Mouse (Mus musculus): Measurements from ENCODE around the gene Gm20812. TPM values are rescaled to one million over a fixed set of nuclear protein-coding genes. Genes with fewer than 3 reads are reported as not detected.

The Gm20812 gene
- polyA plus RNA-seq (2014; fragmentation: Illumina TruSeq; extraction: RNeasy Lipid Tissue Mini Kit (QIAGEN cat#74804); ENCODE audit: low replicate concordance): not detected

DNA sequence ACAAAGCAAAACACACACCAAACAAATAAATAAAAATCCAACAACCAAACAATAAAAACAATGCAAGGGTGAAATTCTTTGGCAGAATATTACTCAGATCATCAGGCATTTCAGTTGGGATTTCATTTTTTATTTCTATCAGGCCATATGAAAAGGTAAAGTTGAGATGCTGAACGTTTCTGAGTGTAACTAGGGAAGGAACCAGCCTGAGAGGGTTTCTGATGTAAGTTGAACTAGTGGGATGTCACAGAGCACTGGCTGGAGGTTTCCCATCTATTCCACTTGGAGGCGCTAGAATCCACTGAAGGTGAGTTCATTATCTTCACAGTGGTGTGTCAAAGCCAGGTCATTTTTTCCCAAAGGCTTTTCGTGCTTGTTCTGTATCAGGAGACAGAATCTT is at the start of gene Gm20812:
Gene Gm20812, plus strand, starts transcription at position 301 of the 400 bp plus-strand sequence.

Other genes with a start within 250 kb of the Gm20812 start
- gene Gm29554, start 108.0 kb upstream of the Gm20812 start, polyA plus RNA-seq (2014; fragmentation: Illumina TruSeq; extraction: RNeasy Lipid Tissue Mini Kit (QIAGEN cat#74804); ENCODE audit: low replicate concordance): not detected

Measured in small intestine, adult 10 weeks (tissue).